Mouse (Mus musculus) urinary bladder, postnatal 14 days (tissue): ENCODE data around the gene Skiv2l.

Experiments used
- DNase-seq: peaks from one replicate; pipeline ENCODE4 v3.0.0; 2021; ENCODE audit warnings: low spot score

The Skiv2l gene

GRCm38 (mm10) chr17:34849722-34850516, at the start of gene Skiv2l, which contains the start of gene Nelfe:
Gene Skiv2l (minus strand): TSS chr17:34850210.
Gene Nelfe (plus strand): TSS chr17:34850391.
- DNase-seq = peak; percentile 98

GRCm38 (mm10) chr17:34899053-34899889, 49.3 kb upstream of the Skiv2l start:
- peak; percentile 42 for DNase-seq

DNA sequence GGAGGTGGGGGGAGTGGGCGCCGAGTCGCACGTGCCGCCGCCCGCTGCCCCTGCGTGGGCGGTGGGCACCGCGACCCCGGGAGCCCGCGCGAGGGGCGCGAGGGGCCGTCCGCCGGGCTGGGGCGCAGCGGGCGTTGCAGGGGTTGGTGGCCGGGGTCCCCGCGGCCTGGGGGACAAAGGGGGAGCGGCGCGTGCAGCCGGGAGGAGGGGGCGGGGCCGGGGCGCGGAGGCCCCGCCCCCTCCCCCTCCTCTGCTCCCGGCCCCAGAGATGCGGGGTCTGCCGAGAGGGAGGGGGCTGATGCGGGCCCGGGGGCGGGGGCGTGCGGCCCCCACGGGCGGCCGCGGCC, 48.7 kb upstream of the Skiv2l start:
- no peak for DNase-seq

- peak; percentile 81 for DNase-seq
Observed at GRCm38 (mm10) chr17:34898160-34898586, 48.2 kb upstream of the Skiv2l start, which contains the start of the genes C2 and Ehmt2. Gene C2 (minus strand): TSS chr17:34898265. Gene Ehmt2 (plus strand): TSS chr17:34898469.

GRCm38 (mm10) chr17:34897373-34898159, 47.6 kb upstream of the Skiv2l start:
- DNase-seq = peak; percentile 64

- DNase-seq = no peak
Observed at GRCm38 (mm10) chr17:34896366-34896765, 46.4 kb upstream of the Skiv2l start.

DNA sequence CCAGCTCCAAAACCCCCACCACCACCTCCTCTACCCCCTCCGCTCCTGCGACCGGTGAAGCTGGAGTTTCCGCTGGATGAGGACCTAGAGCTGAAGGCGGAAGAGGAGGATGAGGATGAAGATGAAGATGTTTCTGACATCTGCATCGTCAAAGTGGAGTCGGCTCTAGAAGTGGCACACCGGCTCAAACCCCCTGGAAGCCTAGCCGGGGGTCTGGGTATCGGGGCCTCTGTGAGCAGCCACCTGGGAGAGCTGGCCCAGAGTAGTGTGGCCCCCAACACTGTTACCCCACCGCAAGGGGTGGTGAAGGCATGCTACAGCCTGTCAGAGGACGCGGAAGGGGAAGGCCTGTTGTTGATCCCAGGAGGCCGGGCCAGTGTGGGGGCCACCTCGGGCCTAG, 45.7 kb upstream of the Skiv2l start:
- DNase-seq = no peak

GRCm38 (mm10) chr17:34894801-34895530, 45.0 kb upstream of the Skiv2l start:
- peak; percentile 62 for DNase-seq

DNA sequence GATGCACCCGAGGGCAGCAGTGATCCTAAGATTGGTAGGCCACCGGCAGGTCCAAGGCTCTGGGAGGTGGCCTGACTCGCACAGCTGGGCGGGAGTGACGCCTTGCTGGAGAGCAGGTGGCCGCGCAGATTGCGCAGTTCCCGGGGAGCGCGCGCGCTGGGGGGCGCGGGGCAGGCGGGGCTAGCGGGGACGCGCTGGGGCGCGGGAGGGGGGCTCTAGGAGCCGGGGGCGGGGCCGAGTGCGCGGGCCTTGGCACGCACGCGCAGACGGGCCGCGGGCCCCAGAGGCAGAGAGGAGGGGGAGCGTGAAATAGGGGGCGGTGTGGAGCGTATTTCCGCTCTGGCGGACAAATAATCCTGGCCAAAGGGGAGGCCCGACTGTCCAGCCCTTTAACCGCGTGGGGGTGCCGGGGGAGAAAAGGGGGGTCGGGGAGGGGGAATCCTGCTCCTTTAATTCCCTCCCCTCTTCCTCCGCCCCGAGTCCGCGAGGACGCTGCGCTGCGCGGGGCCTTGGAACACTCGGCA, 44.1 kb upstream of the Skiv2l start:
- peak; percentile 95 for DNase-seq

DNA sequence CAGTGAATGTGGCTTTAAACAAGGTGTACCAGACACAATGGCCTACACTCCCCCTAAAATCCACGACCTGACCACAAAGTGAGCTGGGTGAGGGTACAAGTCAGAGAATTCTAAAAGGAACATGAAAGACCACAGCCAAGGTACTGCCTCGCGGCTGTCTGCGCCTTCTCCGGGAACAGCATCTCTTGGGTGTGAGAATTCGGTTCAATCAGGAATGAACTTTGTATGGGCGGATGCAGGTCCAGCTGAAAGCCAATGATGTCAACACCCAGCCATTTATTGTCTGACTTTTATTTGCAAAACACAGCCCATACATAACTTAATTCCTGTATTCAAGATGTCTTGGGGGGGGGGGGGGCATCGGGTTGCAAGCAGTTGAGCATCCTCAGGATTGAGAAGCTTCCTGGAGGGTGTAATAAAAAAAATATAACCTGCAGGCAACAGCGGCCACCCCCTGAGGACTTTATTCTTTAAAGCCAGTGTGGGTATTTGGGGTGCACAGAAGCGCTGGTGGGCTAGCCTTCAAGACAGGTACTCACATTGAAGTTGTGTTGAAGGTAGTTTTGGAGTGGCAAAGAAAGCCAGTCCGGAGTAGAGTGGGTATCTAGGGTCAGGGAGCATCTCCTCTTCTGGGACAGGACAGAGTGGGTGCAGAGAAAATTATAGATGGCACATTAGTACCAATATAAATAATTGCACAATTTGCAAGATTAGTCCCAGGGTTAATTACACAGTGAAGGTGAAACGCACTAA, 43.2 kb upstream of the Skiv2l start:
- DNase-seq = no peak

- DNase-seq = no peak
Observed at GRCm38 (mm10) chr17:34891377-34891776, 41.4 kb upstream of the Skiv2l start.

DNA sequence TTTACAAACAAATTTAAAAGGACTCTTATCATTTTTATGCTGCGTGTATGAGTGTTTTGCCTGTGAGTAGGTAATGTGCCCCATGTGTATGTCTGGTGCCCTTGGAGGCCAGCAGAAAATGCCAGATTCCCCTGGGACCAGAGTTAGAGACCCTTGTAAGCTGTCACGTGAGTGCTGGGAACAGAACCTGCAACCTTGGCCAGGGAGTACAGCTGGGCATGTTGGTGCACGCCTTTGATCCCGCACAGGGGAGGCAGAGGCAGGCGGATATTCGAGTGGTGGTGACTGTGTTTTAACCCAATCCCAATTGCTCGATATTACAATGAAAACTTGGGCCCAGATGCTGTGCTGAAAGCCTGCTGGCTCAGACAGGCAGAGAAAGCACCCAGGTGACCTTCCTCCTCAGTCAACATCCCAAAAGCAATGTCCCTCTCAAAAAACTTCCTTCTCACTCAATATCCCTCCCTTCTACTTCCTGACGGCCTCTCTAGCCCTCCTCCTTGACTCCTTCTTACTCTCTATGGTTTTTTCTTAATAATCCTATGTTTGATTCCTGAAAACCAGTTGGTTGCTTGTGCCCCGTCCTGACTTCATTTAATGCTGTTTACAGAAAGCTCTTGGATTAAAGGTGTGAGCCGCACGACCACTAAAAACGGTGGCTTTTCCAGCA, 40.2 kb upstream of the Skiv2l start:
- no peak for DNase-seq

DNA sequence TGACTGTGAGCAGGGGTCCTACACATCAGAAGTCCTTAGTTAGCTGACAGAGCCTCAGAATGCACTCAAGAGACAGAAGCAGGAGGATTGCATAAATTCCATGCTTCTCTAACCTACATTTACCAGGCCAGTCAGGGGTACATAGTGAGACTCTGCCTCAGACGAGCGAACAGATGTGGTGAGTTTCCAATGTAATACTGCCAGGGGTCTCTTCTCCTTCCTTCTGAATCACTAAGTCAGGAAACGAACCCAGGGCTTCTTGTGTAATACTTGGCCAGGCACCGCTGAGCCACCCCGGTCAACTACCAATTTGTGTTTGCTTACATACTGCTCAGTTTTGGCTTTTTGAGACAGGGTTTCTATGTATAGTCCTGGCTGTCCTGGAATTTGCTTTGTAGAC, 37.9 kb upstream of the Skiv2l start:
- no peak for DNase-seq

GRCm38 (mm10) chr17:34885615-34886014, 35.6 kb upstream of the Skiv2l start:
- DNase-seq = no peak

DNA sequence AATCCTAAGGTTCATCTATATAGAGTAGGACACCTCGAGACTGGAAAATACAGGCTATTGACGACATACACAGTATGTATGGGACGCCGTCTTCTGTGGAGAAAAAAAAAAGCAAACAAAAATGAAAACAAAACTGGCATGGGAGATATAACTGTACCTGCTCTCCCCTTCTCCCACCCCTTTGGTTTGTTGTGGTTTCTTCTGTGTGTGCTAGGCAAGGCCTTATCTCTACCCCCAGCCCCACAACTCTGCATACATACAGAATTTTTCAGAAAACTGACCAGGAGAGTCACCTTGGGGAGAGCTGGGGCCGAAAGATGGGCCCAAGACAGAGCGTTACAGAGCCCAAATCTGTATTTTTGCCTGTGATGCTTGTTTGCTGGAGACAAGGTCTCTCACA, 34.7 kb upstream of the Skiv2l start:
- DNase-seq = no peak

GRCm38 (mm10) chr17:34883332-34883731, 33.3 kb upstream of the Skiv2l start:
- DNase-seq = no peak

DNA sequence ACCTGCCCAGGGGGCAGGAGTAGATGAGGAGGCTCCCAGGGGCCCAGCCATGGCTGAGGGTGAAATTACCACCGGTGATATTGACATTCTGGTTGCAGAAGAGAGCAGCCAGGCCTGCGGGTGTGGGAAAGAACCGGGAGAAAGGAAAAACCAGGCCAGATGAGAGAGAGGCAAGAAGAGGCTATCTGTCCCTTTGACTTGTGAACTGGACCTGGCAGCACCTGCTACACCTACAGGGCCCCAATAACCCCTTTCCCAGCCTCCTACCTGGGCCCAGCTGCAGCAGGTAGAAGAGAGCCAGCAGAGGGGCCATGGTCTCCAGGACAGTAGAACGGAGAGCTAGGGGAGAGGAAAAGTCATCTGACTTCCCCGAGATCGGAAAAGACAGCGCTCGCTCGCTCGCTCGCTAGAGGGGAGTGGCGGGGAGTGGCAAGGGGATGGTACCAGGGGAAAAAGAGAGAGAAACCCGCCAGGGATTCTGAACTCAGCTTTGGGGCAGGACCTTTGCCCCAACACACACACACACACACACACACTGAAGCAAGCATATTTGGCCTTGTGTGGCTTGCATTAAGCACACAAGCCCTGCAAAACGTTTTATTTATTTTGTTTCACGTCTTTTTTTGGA, 31.8 kb upstream of the Skiv2l start, which contains the start of gene Gm20547:
Gene Gm20547, minus strand, starts transcription at position 360 of the 628 bp plus-strand sequence.
- no peak for DNase-seq

GRCm38 (mm10) chr17:34881166-34881565, 31.2 kb upstream of the Skiv2l start:
- no peak for DNase-seq

- no peak for DNase-seq
Observed at GRCm38 (mm10) chr17:34879336-34879879, 29.4 kb upstream of the Skiv2l start, which contains the start of gene Zbtb12. Gene Zbtb12 (plus strand): TSS chr17:34879483.
